Mouse (Mus musculus): Measurements from ENCODE around the gene Lyve1.

DNA sequence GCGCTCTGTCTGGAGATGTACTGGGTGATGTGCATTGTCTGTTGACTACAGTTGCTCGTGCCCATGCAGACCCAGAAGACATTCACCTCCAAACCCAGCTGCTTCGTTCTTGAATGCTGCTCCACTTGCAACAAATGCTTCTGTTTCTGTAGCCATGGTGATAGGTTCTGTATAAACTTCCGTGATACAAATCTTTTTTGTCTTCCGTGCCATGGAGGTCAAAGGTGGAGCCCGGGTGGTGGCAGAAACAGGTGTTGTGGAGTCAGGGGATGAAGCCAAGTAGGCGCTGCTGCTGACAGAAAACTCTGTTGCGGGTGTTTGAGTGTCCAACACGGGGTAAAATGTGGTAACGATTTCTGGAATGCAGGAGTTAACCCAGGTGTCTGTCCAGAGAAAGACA lies 9.4 kb downstream of the Lyve1 start:
- TF ChIP-seq CTCF (conservative IDR thresholded peaks at IDR 0.05; ENCODE audit: low read length): no peak
- TF ChIP-seq NANOG (IDR thresholded peaks at IDR 0.05; ENCODE audit: borderline replicate concordance, low read length): no peak
